Mouse (Mus musculus) spleen, postnatal 4 days (tissue): ENCODE data around the gene Nifk.

Source experiments
- DNase-seq, 2 experiments: peaks; one replicate each; pipeline ENCODE4 v3.0.0; 2022; ENCODE audit warnings: low spot score in 2 of 2

Gene Nifk

DNA sequence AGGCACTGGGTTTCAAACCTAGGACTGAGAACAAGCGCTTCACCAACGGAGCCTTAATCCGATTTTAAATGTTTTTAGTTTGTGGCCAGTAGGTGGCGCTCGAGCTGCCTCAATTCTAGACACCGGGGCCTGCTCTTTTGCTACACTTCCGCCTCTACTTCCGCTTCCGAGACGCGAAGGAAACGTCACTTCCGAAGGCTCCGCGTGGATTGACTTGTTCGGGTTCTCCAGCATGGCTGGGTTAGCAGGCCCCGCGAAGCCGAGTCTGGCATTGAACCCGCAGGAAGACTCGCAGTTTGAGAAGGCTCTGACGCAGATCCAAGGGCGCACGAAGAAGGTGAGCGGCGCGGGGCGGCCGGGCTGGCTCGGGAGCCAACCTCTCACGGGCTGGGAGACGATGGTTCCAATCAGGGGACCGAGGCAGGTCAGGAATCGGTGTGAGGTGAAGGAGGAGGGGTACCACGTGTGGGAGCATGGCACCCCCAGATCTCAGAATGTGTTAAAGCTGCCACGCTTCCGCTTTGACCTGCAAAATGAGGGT lies at the start of gene Nifk:
Gene Nifk (plus strand): TSS at position 179 of the 541 bp plus-strand sequence.
- peak; percentile 88 to 96 for DNase-seq

DNA sequence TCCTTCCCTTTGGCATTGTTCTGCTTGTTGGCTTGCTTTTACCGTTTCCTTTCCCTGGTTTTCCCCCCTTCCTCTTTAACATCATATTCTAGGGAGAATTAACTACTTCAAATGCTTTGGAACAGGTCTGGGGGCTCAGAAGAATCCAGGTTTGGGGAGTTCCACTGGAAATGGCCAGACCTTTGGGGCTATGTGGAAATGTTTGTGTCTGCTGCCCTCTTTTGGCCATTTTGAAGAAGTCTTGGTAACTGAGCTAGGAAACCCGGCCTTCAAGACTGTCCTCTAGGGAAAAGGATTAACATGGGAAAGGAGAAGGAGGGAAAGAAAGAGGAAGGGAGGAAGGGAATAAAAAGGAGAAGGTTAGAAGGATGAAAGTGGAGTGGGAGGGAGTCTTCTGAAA lies 46.5 kb upstream of the Nifk start:
- DNase-seq, result no peak

DNA sequence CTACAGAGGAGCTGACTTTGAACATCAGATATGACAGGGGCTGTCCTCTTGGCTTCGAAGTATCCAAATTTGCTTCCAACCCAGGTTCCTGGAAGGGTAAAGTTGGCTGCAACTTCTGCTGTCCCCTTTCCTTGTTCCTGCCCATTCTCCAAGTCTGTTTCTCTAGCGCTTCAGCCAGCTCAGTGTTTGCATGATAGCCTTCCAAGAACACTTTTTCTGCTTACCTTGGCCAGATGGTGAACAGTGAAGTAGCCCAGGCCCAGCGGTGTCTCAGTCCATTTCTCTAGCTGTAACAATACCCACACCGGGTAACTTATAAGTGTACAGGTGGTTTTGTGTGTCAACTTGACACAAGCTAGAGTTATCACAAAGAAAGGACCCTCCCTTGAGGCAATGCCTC lies 29.3 kb upstream of the Nifk start:
- peak in 1 of 2 experiments; percentile 21 for DNase-seq

DNA sequence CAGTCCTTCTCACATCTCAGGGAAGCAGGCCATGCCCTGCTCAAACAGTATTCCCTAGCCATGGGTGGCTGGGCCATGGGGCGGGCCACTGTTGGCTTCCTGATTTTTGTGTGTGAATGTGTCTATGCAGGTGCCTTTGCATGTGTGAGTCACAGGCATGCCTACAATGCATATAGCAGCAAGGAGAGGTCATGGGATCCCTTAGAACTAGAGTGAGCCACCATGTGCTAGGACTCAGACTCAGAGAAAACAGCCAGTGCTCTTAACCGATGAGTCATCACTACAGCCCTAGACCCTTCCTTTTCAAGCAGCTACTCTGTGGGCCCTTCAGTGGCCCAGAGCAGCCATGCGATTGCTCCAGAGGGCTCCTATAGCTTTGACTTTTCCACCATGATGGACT lies 27.4 kb upstream of the Nifk start:
- peak in 1 of 2 experiments; percentile 51 for DNase-seq

DNA sequence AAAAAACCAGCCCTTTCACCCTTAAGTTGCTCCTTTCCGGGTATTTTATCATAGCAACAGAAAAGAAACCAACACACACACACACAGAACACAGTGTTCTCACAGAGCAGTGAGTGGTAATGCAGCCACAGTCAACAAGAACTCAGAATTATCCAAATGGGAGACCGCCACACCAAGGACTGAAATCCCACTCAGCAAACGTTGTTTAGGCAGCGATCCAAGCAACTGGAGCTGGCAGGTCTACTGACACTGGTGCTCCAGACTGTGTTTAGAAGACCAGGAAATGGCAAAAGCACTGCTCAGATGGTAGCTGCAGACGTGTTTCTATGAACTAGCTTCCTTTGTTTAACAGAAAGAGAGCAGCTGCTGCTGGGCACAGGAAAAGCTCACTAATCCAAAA lies 26.8 kb upstream of the Nifk start:
- DNase-seq, result peak in 1 of 2 experiments; percentile 40

DNA sequence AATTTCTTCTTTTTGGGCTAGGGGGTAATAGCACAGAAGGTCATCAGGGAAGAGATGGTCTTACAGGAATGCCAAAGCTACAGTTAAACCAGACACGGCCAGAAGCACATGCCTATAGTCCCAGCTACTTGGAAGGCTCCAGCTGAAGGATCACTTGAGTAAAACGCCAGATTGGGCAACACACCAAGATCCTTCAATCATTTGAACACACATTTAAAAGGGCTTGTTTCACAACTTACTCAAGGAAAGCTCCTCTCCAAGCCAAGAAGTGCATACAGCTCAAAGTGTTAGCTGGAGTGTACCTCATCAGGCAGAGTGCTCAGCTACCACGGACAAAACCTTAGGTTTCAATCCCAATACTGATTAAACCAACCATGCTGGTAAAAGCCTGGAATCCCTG lies 25.0 kb upstream of the Nifk start:
- DNase-seq, result peak in 1 of 2 experiments; percentile 19

DNA sequence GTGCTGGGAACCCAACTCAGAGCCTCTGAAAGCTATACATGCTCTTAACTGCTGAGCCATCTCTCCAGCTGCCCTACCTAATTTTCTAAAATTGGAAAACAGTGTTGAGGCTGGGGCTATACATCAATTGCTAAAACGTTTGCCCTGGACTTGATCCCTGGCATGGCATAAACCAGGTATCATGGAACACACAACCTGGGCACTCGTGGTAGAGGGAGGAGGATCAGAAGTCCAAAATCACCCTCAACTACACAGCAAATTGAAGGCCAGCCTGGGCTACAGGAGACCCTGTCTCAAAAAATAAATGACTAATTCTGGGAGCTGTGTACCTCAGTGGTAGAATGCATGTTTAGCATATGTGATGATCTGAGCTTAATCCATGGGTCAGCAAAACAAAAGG lies 23.9 kb upstream of the Nifk start:
- peak in 1 of 2 experiments; percentile 31 for DNase-seq

DNA sequence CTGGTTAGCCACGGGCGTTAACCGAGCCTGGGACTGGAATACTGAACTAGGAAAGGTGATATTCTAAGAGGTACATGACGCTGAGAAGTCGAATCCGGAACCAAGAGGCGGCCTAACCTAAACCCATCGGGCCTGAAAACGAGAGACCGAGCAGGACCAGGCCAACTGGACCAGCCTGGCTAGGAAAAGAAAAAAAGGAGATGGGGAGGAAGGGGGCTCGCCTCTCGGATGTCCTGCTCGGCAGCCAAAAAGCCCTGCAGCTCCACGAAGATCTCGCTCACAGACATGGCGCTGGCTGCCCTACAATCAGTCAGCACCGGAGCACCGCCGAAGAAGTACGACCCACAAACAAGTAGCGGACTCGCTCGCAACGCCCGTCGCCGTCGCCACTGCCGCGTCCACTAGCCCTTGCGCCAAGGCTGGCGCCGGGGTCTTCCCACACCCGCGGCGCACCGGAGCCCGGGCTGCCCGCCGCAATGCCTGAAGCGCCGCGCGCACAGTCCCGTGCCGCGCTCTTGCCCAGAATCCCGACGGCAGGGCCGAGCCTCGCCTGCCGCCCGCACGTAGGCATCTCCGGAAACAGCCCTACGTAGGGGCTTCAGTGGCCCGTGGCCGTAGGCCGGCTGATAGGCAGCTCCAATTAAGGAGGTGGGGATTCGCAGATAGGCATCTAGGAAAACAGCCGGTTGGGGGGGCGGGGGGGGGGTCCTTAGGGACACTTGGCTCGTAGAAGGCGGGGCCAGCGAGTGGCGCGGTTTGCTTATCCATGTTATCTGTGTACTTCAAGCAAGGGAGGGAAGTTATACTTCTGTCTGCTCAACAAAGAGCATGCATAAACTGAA lies 10.6 kb upstream of the Nifk start:
- peak; percentile 85 to 94 for DNase-seq

DNA sequence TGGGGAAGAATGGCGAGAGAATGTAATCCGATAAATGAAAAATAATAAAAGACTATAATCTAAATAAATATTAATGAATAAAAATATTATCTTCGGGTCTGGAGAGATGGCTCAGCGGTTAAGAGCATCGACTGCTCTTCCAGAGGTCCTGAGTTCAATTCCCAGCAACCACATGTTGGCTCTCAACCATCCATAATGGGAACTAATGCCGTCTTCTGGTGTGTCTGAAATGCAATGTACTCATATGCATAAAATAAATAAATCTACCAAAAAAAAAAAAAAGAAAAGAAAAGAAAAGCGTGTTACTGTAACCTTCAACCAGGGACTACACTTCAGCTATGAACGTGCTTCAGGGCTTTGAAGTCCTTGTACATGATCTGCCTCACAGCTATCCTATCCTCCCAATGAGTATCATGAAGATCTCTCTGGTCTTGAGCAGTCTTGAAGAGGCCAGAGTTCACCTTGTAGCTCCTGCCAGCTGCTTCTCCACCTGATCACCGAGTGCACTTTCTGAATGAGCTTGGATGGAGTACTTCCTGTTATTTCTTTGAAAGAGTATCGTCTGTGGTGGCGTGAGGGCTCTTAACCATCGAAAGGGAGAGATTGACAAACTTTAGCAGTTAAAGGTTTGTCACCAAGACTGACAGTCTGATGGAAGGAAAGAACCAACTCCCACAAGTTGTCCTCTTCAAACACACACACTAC lies 9.9 kb upstream of the Nifk start, which contains the start of gene Tsn:
Gene Tsn (minus strand): TSS at position 118 of the 705 bp plus-strand sequence.
- no peak for DNase-seq

DNA sequence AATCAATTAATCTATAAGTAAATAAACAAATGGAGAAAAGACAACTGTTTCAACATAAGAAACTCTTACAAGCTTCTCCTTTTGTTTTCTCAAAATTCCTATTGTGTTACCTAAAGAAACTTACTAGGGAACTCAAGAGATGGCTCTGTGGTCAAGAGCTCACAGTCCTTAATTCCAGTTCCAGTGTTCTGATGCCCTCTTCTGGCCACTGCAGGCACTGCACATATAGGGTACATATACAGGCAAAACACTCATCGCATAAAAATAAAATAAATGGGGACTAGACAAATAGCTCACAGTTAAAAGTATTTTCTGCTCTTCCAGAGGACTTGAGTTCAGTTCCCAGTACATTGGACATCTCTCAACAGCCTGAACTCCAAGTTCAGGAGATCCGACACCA lies 943 bp upstream of the Nifk start:
- peak; percentile 65 to 77 for DNase-seq

DNA sequence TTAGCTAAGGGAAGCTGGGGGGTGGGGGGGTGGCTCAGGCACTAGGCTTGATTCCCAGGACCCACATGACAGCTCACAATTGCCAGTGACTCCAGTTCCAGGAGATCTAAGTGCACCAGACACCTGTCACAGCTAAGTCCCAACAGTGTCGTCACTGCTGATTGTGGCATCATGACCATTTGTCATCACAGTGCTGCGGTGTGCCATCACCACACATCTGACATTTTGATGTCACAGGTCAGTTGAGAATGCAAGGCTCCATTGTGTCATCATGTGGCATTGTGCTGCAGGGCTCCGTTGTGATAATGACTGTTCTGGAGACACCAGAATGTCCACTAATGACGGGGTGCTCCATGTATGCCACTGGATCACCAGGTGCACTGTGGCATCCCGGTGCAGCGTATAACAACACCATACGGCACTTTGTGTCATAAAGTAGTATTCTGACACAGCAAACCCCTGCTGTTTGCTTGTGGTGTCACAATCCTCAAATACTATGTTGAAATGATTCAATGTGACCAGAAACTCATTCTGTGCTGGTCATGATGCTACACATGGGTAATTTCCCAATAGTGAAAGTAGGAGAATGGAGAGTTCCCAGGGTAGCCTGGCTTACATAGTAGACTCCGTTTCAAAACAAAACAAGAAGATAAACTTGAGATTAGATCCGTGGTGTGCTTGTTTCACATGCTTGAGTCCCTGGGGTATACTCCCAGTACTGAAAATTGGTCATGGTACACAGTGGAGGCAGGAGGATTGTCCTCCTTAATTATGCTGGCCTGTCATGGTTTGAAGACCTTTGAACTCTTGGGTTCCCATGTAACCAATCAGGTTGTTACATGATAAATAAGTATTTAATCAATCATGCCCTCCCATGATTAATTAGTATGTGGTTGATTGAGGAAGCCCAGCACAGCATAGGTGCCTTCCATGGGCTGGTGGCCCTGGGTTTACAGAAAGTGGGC lies 13.4 kb downstream of the Nifk start:
- DNase-seq, result no peak

DNA sequence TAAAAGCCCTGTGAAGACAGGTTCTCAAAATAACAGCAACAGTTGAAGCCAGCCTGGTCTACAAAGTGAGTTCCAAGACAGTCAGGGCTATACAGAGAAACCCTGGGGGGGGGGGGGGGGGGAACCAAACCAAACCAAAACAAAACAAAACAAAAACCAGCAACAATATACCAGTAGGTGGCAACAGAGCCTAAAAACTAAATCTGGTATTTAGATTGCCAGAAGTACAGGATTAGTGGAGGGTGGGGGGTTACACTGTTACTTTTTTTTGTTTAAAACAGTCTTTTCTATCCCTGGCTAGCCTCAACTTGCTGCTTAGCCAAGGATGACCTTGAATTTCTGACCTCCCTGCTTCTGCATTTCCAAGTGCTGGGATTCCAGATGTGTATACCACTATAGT lies 14.2 kb downstream of the Nifk start:
- DNase-seq, result no peak

DNA sequence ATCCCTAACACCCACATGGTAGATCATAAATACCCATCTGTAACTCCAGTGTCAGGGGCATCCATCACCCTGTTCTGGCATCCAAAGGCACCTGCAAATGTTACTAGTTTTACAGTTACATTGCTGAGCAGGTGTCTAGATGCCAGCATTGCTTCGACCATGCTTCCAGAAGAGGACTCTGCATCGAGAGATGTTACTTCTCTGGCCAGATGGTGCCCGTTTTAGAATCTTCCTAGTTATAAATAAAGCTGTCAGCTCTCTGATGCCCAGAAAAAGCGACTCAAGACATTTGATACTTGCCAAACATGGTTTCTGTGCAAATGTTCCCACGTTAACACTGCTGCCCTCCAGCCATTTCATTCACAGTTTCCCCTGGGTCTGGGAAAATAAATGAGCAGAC lies 16.3 kb downstream of the Nifk start:
- DNase-seq, result no peak

DNA sequence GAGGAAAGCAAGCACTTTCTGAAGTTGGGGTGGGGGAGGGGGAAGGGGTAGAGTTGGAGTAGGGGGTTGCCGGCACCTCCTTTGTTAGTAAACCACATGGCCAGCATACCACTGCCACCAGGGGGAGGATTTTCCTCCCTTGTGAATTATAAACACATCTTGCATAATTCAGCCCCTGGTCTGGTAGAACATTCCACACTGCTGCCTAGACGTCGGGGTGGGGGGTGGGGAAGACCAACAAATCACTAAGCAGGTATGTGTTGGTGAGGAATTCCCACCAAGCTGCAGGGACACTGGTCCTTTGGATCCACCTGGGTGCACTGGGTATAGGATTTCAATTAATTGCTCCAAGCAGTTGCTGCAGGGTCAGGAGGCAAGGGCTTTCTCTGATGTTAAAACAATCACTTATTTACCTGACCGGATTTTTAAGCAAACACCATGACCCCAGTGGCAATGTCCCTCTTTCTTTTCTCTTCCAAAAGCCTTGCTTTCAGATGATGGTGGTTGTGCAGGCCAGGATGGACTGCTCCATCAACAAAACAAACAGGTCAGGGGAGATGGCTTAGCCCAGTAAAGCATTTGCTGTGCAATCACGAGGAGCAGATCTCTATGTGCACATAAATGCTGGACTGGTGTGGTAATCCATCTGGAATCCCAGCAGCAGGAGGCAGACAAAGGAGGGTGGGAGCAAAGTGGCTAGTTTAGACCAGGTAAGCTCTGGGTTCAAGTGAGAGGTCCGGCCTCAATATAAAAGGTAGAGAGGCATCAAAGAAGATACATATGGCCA lies 22.2 kb downstream of the Nifk start:
- no peak for DNase-seq

DNA sequence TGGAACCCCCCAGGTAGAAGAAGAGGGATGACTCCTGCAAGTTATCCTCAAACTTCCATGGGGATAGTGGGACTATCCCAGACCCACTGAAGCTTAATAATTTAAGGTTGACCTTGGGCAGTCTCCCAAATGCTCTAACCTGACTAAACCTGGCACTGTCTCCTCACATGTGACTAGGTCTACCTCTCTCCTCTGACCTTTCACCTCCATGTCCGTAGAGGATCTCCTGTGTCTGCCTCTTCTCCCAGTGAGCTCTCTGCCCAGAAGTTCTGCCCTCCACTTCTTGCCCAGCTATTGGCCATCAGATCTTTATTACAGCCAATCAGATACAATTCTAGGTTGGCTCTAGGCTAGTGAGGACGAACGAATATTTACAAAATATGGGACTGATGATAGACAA lies 28.3 kb downstream of the Nifk start:
- no peak for DNase-seq

DNA sequence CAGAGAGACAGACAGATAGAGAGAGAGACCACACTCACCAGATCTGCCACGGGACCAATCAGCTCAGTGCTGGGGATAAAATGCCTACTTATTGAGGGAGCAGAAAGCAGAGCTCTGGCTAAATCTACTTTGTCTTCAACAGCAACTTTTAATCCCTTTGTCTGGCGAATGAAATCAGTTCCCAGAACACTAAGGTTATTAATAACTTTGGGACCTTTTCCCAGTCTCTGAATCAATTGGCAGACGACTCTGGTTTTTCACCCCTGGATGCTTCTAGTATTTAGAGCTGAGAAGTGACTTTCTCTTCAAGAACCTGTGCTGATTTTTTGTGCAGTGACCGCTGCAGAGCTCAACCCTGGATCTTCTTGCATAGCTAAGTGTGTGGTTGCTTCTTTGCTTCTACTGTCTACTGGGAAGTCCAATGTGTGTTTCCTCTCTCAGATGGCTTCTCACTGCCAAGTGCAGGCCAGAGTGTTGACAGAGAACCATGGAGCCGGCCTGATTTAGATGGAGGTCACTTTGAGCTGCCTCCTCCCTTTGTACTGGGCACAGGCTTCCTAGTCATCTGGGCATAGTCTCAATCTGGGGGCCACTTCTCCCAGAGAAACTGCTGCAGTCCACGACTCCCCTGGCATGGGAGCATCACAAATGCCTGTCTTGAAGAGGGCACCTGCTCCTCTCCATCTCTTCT lies 37.6 kb downstream of the Nifk start:
- no peak for DNase-seq

DNA sequence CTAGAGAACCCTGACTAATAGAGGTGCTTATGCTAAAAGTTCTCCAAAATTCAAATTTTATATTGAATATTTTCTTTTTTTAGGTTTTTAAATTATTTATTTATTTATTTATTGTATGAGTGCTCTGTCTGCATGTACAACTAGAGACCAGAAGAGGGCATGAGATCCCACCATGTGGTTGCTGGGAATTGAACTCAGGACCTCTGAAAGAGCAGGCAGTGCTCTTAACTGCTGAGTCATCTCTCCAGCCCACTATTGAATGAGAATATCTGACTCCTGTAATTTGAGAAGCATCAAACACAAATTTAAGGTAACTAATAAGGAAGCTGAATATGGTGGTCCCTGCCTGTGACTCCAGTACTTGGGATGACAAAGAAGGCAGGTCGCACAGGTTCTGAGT lies 46.3 kb downstream of the Nifk start:
- DNase-seq, result no peak

DNA sequence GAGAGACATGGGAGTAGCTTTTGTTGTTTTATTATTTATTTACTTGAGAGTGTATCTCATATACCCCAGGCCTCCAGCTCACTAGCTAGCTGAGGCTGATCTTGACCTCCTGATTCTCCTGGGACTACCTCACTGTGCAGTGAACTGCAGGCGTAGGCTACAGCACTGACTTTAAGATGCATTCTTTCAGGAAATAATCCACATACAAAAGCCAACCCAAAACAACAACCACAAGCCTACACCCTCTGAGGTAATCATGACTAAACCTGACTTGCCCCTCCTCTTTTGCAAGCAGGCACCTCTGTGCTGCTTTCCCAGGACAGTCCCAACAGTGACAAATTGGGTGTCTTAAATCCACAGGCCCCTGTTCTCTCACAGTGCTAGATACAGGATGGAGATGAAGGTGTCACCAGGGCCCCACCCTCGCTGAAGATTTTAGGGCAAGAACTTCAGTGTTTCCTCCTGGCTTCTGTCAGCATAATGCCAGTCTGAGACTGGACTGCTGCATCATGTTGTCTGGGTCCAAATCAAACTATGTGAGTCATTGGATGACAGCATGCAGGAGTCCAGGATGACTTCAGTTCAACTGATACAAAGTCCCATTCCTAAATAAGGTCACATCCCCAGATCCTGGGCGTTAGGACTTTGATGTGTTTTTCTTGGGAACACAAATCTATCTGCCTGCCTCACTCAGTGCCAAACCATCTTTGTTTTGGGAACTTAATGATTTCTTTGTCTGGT lies 47.3 kb downstream of the Nifk start:
- no peak for DNase-seq

DNA sequence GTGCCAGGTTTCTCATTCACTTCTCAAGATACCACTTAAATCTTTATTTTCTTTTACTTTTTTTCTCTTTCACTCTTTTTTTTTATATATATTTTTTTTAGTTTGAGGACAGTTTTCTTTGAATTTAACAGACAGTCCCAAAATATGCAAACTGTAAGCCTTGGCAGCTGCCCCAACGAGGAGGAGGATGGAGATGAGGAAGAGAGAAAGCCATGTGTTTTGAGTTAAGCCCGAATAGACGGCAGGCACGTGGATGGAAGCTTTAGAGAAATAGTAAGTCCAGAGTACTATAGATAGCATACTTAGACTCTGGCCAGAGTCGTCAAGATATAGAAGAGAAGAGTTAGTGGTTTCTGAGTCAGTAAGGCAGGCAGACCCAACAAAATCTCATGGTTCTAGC lies 56.1 kb downstream of the Nifk start:
- DNase-seq, result no peak
